Mouse (Mus musculus): Measurements from ENCODE around the gene Ticam1. TPM values are rescaled to one million over a fixed set of nuclear protein-coding genes. Genes with fewer than 3 reads are reported as not detected.
A peak's percentile ranks its signal among the peaks of the same experiment; 100 is the strongest.

The Ticam1 gene
- polyA plus RNA-seq, 1 experiment from 2014 or later = 8.1 TPM

GRCm38 (mm10) chr17:56292531-56293222 lies 16.1 kb upstream of the Ticam1 start, which contains the start of gene Plin3:
Gene Plin3, minus strand, starts transcription at chr17:56292873.
- H3K27ac ChIP-seq (replicated peaks; ENCODE audit: low read depth, low read length) = peak within 1 kb of the TSS; percentile 97
- no peaks in the 10 kb centered on the region for H3K27me3 ChIP-seq (replicated peaks; ENCODE audit: control insufficient read depth, insufficient read depth, low read length)
- no peak for ATAC-seq (ENCODE audit: low read depth)
- H3K9me3 ChIP-seq (ENCODE audit: control insufficient read depth, low read length) = no peaks in the 10 kb centered on the region
- no peak within 1 kb of the TSS for H3K4me3 ChIP-seq (ENCODE audit: low read depth, low read length)
- DNase-seq (ENCODE audit: low spot score) = no peak
- H3K4me2 ChIP-seq (ENCODE audit: low read depth, low read length) = peak within 1 kb of the TSS; percentile 58; the same call in 1 of the 2 replicates
- H3K36me3 ChIP-seq (ENCODE audit: control insufficient read depth, insufficient read depth, low read length) = no peaks in the 10 kb centered on the region
- peak within 1 kb of the TSS; percentile 61 for H3K9ac ChIP-seq (ENCODE audit: low read depth, low read length)
- H3K4me1 ChIP-seq (ENCODE audit: control insufficient read depth, insufficient read depth, low read length) = peaks cover 28% of the 10 kb centered on the region
- WGBS = 85% methylated on average over 3 of the region's 4 CpGs

- DNase-seq (ENCODE audit: low spot score) (no peak), ATAC-seq (ENCODE audit: low read depth) (no peak)
- 70% methylated on average over 7 of the region's 7 CpGs for WGBS
- Histone ChIP-seq H3K4me2 (ENCODE audit: low read depth, low read length) (peak overlapping the region; percentile 58; the same call in 1 of the 2 replicates), H3K9ac (ENCODE audit: low read depth, low read length) (peak overlapping the region; percentile 61), H3K4me1 (ENCODE audit: control insufficient read depth, insufficient read depth, low read length) (peaks cover 28% of the 10 kb centered on the region), H3K27me3 (replicated peaks; ENCODE audit: control insufficient read depth, insufficient read depth, low read length) (no peaks in the 10 kb centered on the region), H3K27ac (replicated peaks; ENCODE audit: low read depth, low read length) (peak overlapping the region; percentile 97), H3K36me3 (ENCODE audit: control insufficient read depth, insufficient read depth, low read length) (peaks cover 3% of the 10 kb centered on the region; the same call in 1 of the 2 replicates), H3K4me3 (ENCODE audit: low read depth, low read length) (no peak overlapping the region), H3K9me3 (ENCODE audit: control insufficient read depth, low read length) (no peaks in the 10 kb centered on the region)
Observed at GRCm38 (mm10) chr17:56291826-56292475, 15.4 kb upstream of the Ticam1 start.

- Histone ChIP-seq H3K27ac (replicated peaks; ENCODE audit: low read depth, low read length) (peak overlapping the region; percentile 97), H3K9me3 (ENCODE audit: control insufficient read depth, low read length) (no peaks in the 10 kb centered on the region), H3K27me3 (replicated peaks; ENCODE audit: control insufficient read depth, insufficient read depth, low read length) (no peaks in the 10 kb centered on the region), H3K4me3 (ENCODE audit: low read depth, low read length) (peak overlapping the region; percentile 58), H3K4me2 (ENCODE audit: low read depth, low read length) (peak overlapping the region; percentile 58), H3K36me3 (ENCODE audit: control insufficient read depth, insufficient read depth, low read length) (peaks cover 11% of the 10 kb centered on the region), H3K4me1 (ENCODE audit: control insufficient read depth, insufficient read depth, low read length) (peaks cover 28% of the 10 kb centered on the region), H3K9ac (ENCODE audit: low read depth, low read length) (peak overlapping the region; percentile 70)
- WGBS = 1% methylated on average over 16 of the region's 16 CpGs
- peak; percentile 97 for DNase-seq (ENCODE audit: low spot score)
- ATAC-seq (ENCODE audit: low read depth) = peak; percentile 90
Observed at GRCm38 (mm10) chr17:56291171-56291511, 14.6 kb upstream of the Ticam1 start.

DNA sequence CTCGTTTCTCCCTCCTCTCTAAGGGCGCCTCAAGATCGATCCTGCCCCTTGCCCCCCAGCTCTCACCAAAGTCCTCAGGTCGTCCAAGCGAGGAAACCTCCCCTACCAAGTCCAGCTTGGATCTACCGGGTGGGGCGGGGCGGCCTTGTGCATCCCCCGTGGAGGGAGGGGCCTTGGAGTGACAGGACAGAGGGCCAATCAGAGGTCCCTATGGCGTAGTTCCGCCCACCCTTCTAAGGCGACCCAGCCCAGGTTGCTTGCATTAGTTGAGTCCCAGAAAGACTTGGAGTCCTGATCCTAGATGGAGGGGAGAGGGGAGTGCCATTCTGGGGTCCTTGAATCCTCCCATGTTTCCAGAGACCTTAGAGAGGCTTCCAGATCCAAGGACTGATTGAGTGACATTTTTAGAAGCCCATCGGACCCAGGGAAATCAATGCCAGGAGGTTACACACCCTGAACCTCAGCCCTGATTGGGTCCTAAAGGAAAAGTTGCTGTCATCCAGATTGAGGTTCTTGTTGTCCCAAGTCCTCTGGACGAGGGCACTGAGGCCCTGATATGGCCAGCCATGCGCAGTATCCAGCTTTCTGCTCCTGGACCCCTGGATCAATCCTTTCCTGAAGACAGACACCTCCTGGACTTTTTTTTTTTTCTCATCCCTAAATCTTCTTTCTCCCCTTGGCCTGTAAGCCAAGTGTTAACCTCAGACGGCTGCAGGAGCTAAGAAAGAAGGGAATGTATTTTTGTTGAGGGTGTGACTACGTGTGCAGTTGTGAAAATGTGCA lies 14.0 kb upstream of the Ticam1 start:
- no peaks in the 10 kb centered on the region for H3K27me3 ChIP-seq (replicated peaks; ENCODE audit: control insufficient read depth, insufficient read depth, low read length)
- ATAC-seq (ENCODE audit: low read depth) = peak; percentile 87
- 3% methylated on average over 17 of the region's 17 CpGs for WGBS

GRCm38 (mm10) chr17:56289371-56290331 lies 13.1 kb upstream of the Ticam1 start:
- Histone ChIP-seq H3K36me3 (ENCODE audit: control insufficient read depth, insufficient read depth, low read length) (peaks cover 26% of the 10 kb centered on the region), H3K9ac (ENCODE audit: low read depth, low read length) (peak overlapping the region; percentile 70), H3K4me2 (ENCODE audit: low read depth, low read length) (peak overlapping the region; percentile 58), H3K27ac (replicated peaks; ENCODE audit: low read depth, low read length) (peak overlapping the region; percentile 97), H3K4me1 (ENCODE audit: control insufficient read depth, insufficient read depth, low read length) (peaks cover 28% of the 10 kb centered on the region), H3K4me3 (ENCODE audit: low read depth, low read length) (peak overlapping the region; percentile 58), H3K27me3 (replicated peaks; ENCODE audit: control insufficient read depth, insufficient read depth, low read length) (no peaks in the 10 kb centered on the region), H3K9me3 (ENCODE audit: control insufficient read depth, low read length) (no peaks in the 10 kb centered on the region)
- ATAC-seq (ENCODE audit: low read depth) (peak; percentile 10), DNase-seq (ENCODE audit: low spot score) (peak; percentile 89)
- WGBS = under 1% methylated on average over 23 of the region's 23 CpGs

More for the DNA sequence above, 14.0 kb upstream of the Ticam1 start:
- peak overlapping the region; percentile 97 for H3K27ac ChIP-seq (replicated peaks; ENCODE audit: low read depth, low read length)
- peaks cover 16% of the 10 kb centered on the region for H3K36me3 ChIP-seq (ENCODE audit: control insufficient read depth, insufficient read depth, low read length)
- peak overlapping the region; percentile 70 for H3K9ac ChIP-seq (ENCODE audit: low read depth, low read length)
- H3K9me3 ChIP-seq (ENCODE audit: control insufficient read depth, low read length) = no peaks in the 10 kb centered on the region
- peak overlapping the region; percentile 58 for H3K4me2 ChIP-seq (ENCODE audit: low read depth, low read length)
- peak; percentile 96 for DNase-seq (ENCODE audit: low spot score)
- H3K4me1 ChIP-seq (ENCODE audit: control insufficient read depth, insufficient read depth, low read length) = peaks cover 28% of the 10 kb centered on the region
- peak overlapping the region; percentile 58 for H3K4me3 ChIP-seq (ENCODE audit: low read depth, low read length)

GRCm38 (mm10) chr17:56288866-56289265 lies 12.3 kb upstream of the Ticam1 start:
- ATAC-seq (ENCODE audit: low read depth) (no peak), DNase-seq (ENCODE audit: low spot score) (no peak)
- H3K9ac ChIP-seq (ENCODE audit: low read depth, low read length) = peak overlapping the region; percentile 70
- WGBS = 22% methylated on average over 3 of the region's 3 CpGs
- H3K4me2 ChIP-seq (ENCODE audit: low read depth, low read length) = peak overlapping the region; percentile 58
- H3K4me3 ChIP-seq (ENCODE audit: low read depth, low read length) = peak overlapping the region; percentile 58
- H3K36me3 ChIP-seq (ENCODE audit: control insufficient read depth, insufficient read depth, low read length) = peaks cover 34% of the 10 kb centered on the region
- H3K27me3 ChIP-seq (replicated peaks; ENCODE audit: control insufficient read depth, insufficient read depth, low read length) = no peaks in the 10 kb centered on the region
- H3K27ac ChIP-seq (replicated peaks; ENCODE audit: low read depth, low read length) = peak overlapping the region; percentile 97
- no peaks in the 10 kb centered on the region for H3K9me3 ChIP-seq (ENCODE audit: control insufficient read depth, low read length)
- peaks cover 28% of the 10 kb centered on the region for H3K4me1 ChIP-seq (ENCODE audit: control insufficient read depth, insufficient read depth, low read length)

- peaks cover 43% of the 10 kb centered on the region for H3K36me3 ChIP-seq (ENCODE audit: control insufficient read depth, insufficient read depth, low read length)
- peak overlapping the region; percentile 56 for H3K27ac ChIP-seq (replicated peaks; ENCODE audit: low read depth, low read length)
- H3K27me3 ChIP-seq (replicated peaks; ENCODE audit: control insufficient read depth, insufficient read depth, low read length) = no peaks in the 10 kb centered on the region
- ATAC-seq (ENCODE audit: low read depth) = no peak
- H3K9ac ChIP-seq (ENCODE audit: low read depth, low read length) = peak overlapping the region; percentile 34; the same call in 1 of the 2 replicates
- H3K4me3 ChIP-seq (ENCODE audit: low read depth, low read length) = 0 out of 2 replicates have a peak overlapping the region, but pooled peaks have one; percentile 10
- peaks cover 28% of the 10 kb centered on the region for H3K4me1 ChIP-seq (ENCODE audit: control insufficient read depth, insufficient read depth, low read length)
- 68% methylated on average over 3 of the region's 3 CpGs for WGBS
- no peaks in the 10 kb centered on the region for H3K9me3 ChIP-seq (ENCODE audit: control insufficient read depth, low read length)
- H3K4me2 ChIP-seq (ENCODE audit: low read depth, low read length) = peak overlapping the region; percentile 29; the same call in 1 of the 2 replicates
- peak; percentile 55 for DNase-seq (ENCODE audit: low spot score)
Observed at GRCm38 (mm10) chr17:56287830-56288229, 11.2 kb upstream of the Ticam1 start.

All from embryonic facial prominence, embryonic 14.5 days (tissue).